Mouse (Mus musculus): ENCODE results near the gene Cib3.

GRCm38 (mm10) chr8:72158726-72159125 is 53.9 kb downstream of the Cib3 start:
- no peak for TF ChIP-seq E2F4 (IDR thresholded peaks at IDR 0.05; ENCODE audit: insufficient read depth)
- TF ChIP-seq POLR2A (IDR thresholded peaks at IDR 0.05; ENCODE audit: insufficient read length, low read depth) = no peak
- no peak for TF ChIP-seq POLR2AphosphoS2 (IDR thresholded peaks at IDR 0.05; ENCODE audit: insufficient read length, low read depth)
- TF ChIP-seq REST (IDR thresholded peaks at IDR 0.05; ENCODE audit: insufficient read depth, insufficient read length) = no peak
- no peak for TF ChIP-seq USF1 (IDR thresholded peaks at IDR 0.05; ENCODE audit: low read depth)
- TF ChIP-seq MAX (IDR thresholded peaks at IDR 0.05; ENCODE audit: low read depth) = no peak
- TF ChIP-seq SRF (IDR thresholded peaks at IDR 0.05; ENCODE audit: control insufficient read depth, insufficient read length, low read depth) = no peak
- TF ChIP-seq TCF3 (IDR thresholded peaks at IDR 0.05; ENCODE audit: insufficient read length, low read depth) = no peak
